Mouse (Mus musculus) olfactory bulb, adult 2 months (tissue): ENCODE results near the gene Adgrd1.

Source experiments
- CTCF ChIP-seq: fragments of 200-500 bp; IDR thresholded peaks from 2 replicates; pipeline ENCODE4 v1.5.1; 2012; ENCODE audit warnings: low read depth, mild to moderate bottlenecking, low read length, moderate library complexity; ENCODE audit not compliant: insufficient read depth
- POLR2A ChIP-seq: fragments of 200-500 bp; IDR thresholded peaks from 2 replicates; pipeline ENCODE4 v1.6.1; 2012; ENCODE audit warnings: mild to moderate bottlenecking, low read depth, low read length, moderate library complexity; ENCODE audit not compliant: insufficient read depth

DNA sequence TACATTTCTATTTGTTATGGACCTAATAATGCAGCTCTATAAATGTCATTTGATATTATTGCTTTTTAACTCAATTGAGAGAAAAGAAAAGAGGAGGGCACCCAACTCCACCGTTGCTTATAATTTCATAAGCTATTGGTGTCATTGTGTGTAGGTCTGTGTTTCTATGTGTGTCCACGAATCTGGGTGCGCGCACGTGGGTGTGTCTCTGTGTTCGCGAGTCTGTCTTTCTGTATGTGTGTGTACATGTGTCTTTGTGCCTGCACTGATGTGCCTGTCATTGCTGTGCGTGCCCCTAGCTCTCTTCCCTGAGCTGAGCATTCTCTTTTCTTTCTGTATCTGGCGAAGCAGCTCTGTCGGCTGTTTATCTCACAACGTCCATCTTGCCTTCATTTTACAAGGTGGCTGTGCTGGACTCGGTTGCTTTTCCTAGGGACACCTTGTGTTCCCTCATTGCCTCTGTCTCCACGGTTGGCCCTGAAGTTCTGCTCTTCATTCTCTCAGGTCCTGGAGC lies 84.2 kb downstream of the Adgrd1 start:
- TF ChIP-seq CTCF, result no peak
- no peak for TF ChIP-seq POLR2A
